Mouse (Mus musculus) embryonic facial prominence, embryonic 11.5 days (tissue): ENCODE results near the gene Snrk. TPM values are rescaled to one million over a fixed set of nuclear protein-coding genes. Genes with fewer than 3 reads are reported as not detected.

Source experiments
- ATAC-seq: fragments of 200-750 bp; cut with Nextera tagmentation; replicated peaks from 2 replicates; pipeline ENCODE4 v1.8.0; 2017; ENCODE audit warnings: low read depth; ENCODE audit not compliant: insufficient number of reproducible peaks, low FRiP score, low TSS enrichment
- DNase-seq: peaks from one replicate; pipeline ENCODE4 v3.0.0-alpha.2; 2015; ENCODE audit warnings: low spot score
- H3K27ac ChIP-seq: fragments of 300-500 bp; sonication (generic); replicated peaks from 2 replicates; pipeline ENCODE4 v1.5.1; 2014; ENCODE audit warnings: mild to moderate bottlenecking, low read depth, low read length, control low read depth
- H3K27me3 ChIP-seq: fragments of 300-500 bp; sonication (generic); 2 replicates; pipeline ENCODE4 v1.6.1; 2014; ENCODE audit warnings: mild to moderate bottlenecking, low read length, moderate library complexity, mixed read lengths; ENCODE audit not compliant: control insufficient read depth, insufficient read depth
- H3K36me3 ChIP-seq: fragments of 300-500 bp; sonication (generic); replicated peaks from 2 replicates; pipeline ENCODE4 v1.6.1; 2014; ENCODE audit warnings: low read depth, mild to moderate bottlenecking, low read length, moderate library complexity, mixed read lengths; ENCODE audit not compliant: control insufficient read depth, insufficient read depth
- H3K4me1 ChIP-seq: fragments of 300-500 bp; sonication (generic); 2 replicates; pipeline ENCODE4 v1.6.1; 2014; ENCODE audit warnings: low read length, mixed read lengths; ENCODE audit not compliant: control insufficient read depth, insufficient read depth
- H3K4me2 ChIP-seq: fragments of 300-500 bp; sonication (generic); 2 replicates; pipeline ENCODE4 v1.6.1; 2014; ENCODE audit warnings: low read depth, mild to moderate bottlenecking, control low read depth, low read length, moderate library complexity
- H3K4me3 ChIP-seq: fragments of 300-500 bp; sonication (generic); 2 replicates; pipeline ENCODE4 v1.5.1; 2014; ENCODE audit warnings: low read depth, low read length, control low read depth
- H3K9ac ChIP-seq: fragments of 300-500 bp; sonication (generic); replicated peaks from 2 replicates; pipeline ENCODE4 v1.6.1; 2014; ENCODE audit warnings: mild to moderate bottlenecking, control low read depth, low read length
- H3K9me3 ChIP-seq: fragments of 300-500 bp; sonication (generic); replicated peaks from 2 replicates; pipeline ENCODE4 v1.6.1; 2016; ENCODE audit warnings: mild to moderate bottlenecking, low read length, inconsistent platforms, mixed read lengths; ENCODE audit not compliant: control insufficient read depth
- WGBS: fragments of 180-500 bp; shearing (Covaris S2); extraction: QIAGEN DNeasy Blood & Tissue Kit; methylation state at CpG from one replicate; pipeline ENCODE4 v1.1.7; 2014; 5-methylcytosine and 5-hydroxymethylcytosine counted together
- polyA plus RNA-seq: library from polyadenylated mRNA; unstranded; fragments of >200 nt; fragmentation: Nextera tagmentation; extraction: Ambion mirVana; gene quantifications from 2 replicates; pipeline ENCODE4 v1.2.1, GENCODE M21; 2014

Snrk gene
- polyA plus RNA-seq, 1 experiment from 2014 or later: 23.2 TPM

DNA sequence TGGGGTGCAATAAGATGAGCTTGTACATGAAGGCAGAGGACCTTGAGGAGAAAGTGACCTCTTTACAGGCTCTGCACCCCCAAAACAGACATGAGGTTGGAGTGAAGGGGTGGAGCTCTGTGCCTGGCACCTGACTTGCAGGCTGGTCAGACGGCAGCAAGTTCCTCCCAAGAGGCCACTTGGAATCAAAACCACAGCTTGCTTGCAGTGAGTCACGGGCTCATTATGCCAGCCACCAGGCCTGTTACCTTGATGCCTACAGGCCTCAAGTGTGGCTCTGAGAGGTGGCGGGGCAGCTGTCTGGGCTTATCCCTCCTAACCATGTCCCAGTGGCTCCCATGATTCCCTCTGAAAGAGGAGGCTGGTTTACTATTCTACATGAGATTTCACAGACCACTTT, 63.0 kb downstream of the Snrk start:
- WGBS: 81% methylated on average over 3 of the region's 3 CpGs
- Histone ChIP-seq H3K36me3 (no peaks in the 10 kb centered on the region), H3K9ac (no peak overlapping the region), H3K4me2 (no peak overlapping the region), H3K27ac (no peak overlapping the region), H3K27me3 (no peaks in the 10 kb centered on the region), H3K4me1 (no peaks in the 10 kb centered on the region), H3K9me3 (no peaks in the 10 kb centered on the region), H3K4me3 (no peak overlapping the region)
- no peak for ATAC-seq
- no peak for DNase-seq

DNA sequence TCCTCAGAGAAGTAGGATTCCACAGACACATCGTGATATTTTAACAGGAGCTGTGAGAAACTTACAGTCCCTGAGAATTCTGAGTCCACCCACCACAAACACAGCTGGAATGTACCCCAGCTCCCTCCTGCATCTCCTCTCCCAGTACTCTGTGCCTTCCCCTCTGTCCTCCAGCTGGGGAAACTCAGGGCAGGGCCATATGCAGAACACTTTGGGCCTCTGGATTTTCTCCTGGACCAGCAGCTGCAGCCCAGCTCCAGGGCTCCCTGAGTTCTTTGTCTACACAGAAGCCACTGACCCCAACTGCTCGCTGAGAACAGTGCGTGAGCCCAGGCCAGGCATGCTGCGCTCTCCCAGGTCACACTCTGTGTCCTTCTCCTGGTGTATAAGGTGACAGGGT, 66.0 kb downstream of the Snrk start:
- no peak for DNase-seq
- no peaks in the 10 kb centered on the region for H3K36me3 ChIP-seq
- no peak for ATAC-seq
- no peaks in the 10 kb centered on the region for H3K9me3 ChIP-seq
- H3K9ac ChIP-seq: no peak overlapping the region
- H3K27me3 ChIP-seq: no peaks in the 10 kb centered on the region
- H3K4me1 ChIP-seq: no peaks in the 10 kb centered on the region
- no peak overlapping the region for H3K4me2 ChIP-seq
- no peak overlapping the region for H3K27ac ChIP-seq
- H3K4me3 ChIP-seq: no peak overlapping the region
- 85% methylated on average over 4 of the region's 4 CpGs for WGBS

GRCm38 (mm10) chr9:122184329-122184728, 67.3 kb downstream of the Snrk start:
- H3K4me2 ChIP-seq: no peak overlapping the region
- no peaks in the 10 kb centered on the region for H3K4me1 ChIP-seq
- WGBS: 86% methylated on average over 3 of the region's 3 CpGs
- no peak overlapping the region for H3K9ac ChIP-seq
- DNase-seq: no peak
- no peak for ATAC-seq
- no peaks in the 10 kb centered on the region for H3K27me3 ChIP-seq
- no peaks in the 10 kb centered on the region for H3K36me3 ChIP-seq
- H3K27ac ChIP-seq: no peak overlapping the region
- H3K4me3 ChIP-seq: no peak overlapping the region
- H3K9me3 ChIP-seq: no peaks in the 10 kb centered on the region

- ATAC-seq: 0 out of 2 replicates have a peak, but pooled peaks have one; percentile 44
- no peaks in the 10 kb centered on the region for H3K9me3 ChIP-seq
- H3K27ac ChIP-seq: no peak overlapping the region
- WGBS: 39% methylated on average over 2 of the region's 2 CpGs
- no peaks in the 10 kb centered on the region for H3K27me3 ChIP-seq
- H3K4me1 ChIP-seq: no peaks in the 10 kb centered on the region
- H3K9ac ChIP-seq: no peak overlapping the region
- no peaks in the 10 kb centered on the region for H3K36me3 ChIP-seq
- no peak overlapping the region for H3K4me2 ChIP-seq
- DNase-seq: peak; percentile 78
- no peak overlapping the region for H3K4me3 ChIP-seq
Observed at GRCm38 (mm10) chr9:122185061-122185460, 68.0 kb downstream of the Snrk start.

GRCm38 (mm10) chr9:122185953-122186352, 68.9 kb downstream of the Snrk start:
- Histone ChIP-seq H3K4me2 (no peak overlapping the region), H3K4me3 (no peak overlapping the region), H3K36me3 (no peaks in the 10 kb centered on the region), H3K27me3 (no peaks in the 10 kb centered on the region), H3K9me3 (no peaks in the 10 kb centered on the region), H3K27ac (no peak overlapping the region), H3K9ac (no peak overlapping the region), H3K4me1 (no peaks in the 10 kb centered on the region)
- 45% methylated on average over 6 of the region's 6 CpGs for WGBS
- DNase-seq (no peak), ATAC-seq (no peak)

DNA sequence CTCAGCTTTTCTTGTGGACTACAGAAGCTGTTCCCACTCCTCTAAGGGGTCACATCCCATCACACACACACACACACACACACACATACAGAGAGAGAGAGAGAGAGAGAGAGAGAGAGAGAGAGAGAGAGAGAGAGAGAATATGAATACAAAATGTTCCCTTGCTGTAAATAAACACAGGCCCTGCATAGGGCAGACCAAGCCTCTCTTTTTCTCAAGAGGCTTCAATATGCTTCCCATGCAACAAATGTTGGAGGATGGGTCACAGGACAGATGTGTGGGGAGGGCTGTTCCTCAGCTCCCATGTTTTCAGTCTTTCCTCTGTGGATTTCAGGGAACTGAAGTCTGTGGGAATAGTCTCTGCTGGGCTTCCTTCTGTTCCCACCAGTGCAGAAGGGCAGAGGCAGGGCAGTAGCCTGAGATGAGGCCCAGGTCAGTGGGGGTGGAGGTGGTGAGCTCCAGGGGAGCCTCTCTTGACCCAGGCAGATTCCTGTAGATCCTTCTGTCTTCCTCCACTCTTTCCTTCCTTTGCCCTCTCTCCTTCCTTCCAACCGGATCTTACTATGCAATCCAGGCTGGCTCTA, 69.7 kb downstream of the Snrk start:
- no peaks in the 10 kb centered on the region for H3K36me3 ChIP-seq
- H3K9me3 ChIP-seq: no peaks in the 10 kb centered on the region
- H3K4me1 ChIP-seq: no peaks in the 10 kb centered on the region
- ATAC-seq (no peak), DNase-seq (no peak)
- H3K4me2 ChIP-seq: no peak overlapping the region
- 44% methylated on average over 1 of the region's 1 CpGs for WGBS
- no peak overlapping the region for H3K4me3 ChIP-seq
- no peak overlapping the region for H3K27ac ChIP-seq
- H3K27me3 ChIP-seq: no peaks in the 10 kb centered on the region
- no peak overlapping the region for H3K9ac ChIP-seq

GRCm38 (mm10) chr9:122187451-122187921, 70.4 kb downstream of the Snrk start:
- WGBS: 82% methylated on average over 7 of the region's 7 CpGs

DNA sequence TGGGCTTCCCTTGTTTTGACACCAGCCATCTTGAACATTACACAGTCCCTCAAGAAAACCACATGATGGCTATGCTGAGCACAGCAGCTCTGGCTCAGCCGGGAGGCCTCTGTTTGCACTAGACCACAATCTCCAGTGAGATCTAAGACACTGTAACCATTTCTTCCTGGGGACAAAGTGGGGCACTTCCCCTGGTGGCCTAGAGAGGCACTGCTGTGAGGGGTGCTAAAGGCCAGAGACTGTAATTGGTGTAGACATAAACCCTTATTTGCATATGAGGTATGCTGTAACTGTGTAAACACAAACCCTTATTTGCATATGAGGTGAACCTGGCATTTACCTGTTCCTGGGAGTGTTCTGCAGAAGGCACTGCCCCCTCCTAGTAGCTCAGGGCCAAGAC, 71.7 kb downstream of the Snrk start:
- Histone ChIP-seq H3K4me1 (no peaks in the 10 kb centered on the region), H3K9ac (no peak overlapping the region), H3K4me2 (no peak overlapping the region), H3K36me3 (no peaks in the 10 kb centered on the region), H3K27ac (no peak overlapping the region), H3K27me3 (no peaks in the 10 kb centered on the region), H3K9me3 (no peaks in the 10 kb centered on the region), H3K4me3 (no peak overlapping the region)
- ATAC-seq (no peak), DNase-seq (no peak)
- 44% methylated on average over 1 of the region's 1 CpGs for WGBS

More at GRCm38 (mm10) chr9:122187451-122187921, 70.4 kb downstream of the Snrk start:
- H3K9ac ChIP-seq: no peak overlapping the region
- no peaks in the 10 kb centered on the region for H3K4me1 ChIP-seq
- ATAC-seq (no peak), DNase-seq (no peak)
- H3K4me2 ChIP-seq: no peak overlapping the region
- H3K4me3 ChIP-seq: no peak overlapping the region
- no peaks in the 10 kb centered on the region for H3K36me3 ChIP-seq
- no peaks in the 10 kb centered on the region for H3K27me3 ChIP-seq
- H3K27ac ChIP-seq: no peak overlapping the region
- no peaks in the 10 kb centered on the region for H3K9me3 ChIP-seq
